Mouse (Mus musculus): Measurements from ENCODE around the gene Zfp568. TPM values are rescaled to one million over a fixed set of nuclear protein-coding genes. Genes with fewer than 3 reads are reported as not detected.

The Zfp568 gene
- total RNA-seq (2014; fragmentation: Nextera tagmentation) (18.6 and 22.0 TPM in 2 replicates), total RNA-seq (2017) (24.4 and 26.2 TPM in 2 replicates), polyA plus RNA-seq (2012) (3.9 and 5.1 TPM in 2 replicates)

DNA sequence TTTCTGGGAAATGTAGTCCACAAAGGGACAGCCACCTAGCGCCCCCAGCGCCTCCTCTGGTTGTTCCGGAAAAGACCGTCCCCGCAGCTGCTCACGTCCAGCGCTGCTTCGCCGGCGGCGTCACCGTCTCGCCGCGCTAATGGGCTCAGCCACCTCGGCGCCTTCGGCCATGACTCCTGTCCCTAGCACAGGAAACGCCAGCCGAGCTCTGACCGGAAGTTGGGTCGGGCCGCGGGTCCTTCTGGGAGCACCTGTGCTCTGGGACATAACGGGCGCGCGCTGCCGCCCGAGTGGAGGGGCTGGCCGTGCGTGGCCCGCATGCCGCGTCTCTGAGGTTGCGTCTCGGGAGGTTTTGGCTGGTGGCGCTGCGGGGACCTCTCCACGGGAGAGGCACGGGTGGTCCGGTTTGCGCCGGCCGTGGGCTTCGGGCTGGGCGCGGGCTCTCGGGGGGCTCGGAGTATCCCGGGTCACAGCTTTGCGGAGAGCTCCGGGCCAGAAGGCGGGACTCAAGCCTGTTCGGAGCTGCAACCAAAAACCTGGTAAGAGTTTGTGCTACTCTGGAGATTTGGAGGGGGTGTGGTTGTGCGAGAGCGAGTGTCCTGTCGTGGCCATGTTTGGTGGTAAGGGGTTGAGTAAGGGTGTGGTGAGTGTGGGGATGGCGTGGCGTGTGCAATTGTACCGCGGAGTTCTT, at the start of gene Zfp568:
Gene Zfp568, plus strand, starts transcription at position 266 of the 691 bp plus-strand sequence.
- Histone ChIP-seq H3K9me3 (replicated peaks) (no peaks in the 10 kb centered on the region), H3K36me3 (replicated peaks) (peaks cover 30% of the 10 kb centered on the region), H3K4me3 (ENCODE audit: low read depth, low read length) (peak within 1 kb of the TSS; percentile 91), H3K27me3 (ENCODE audit: insufficient read depth, low read length) (no peaks in the 10 kb centered on the region), H3K4me1 (ENCODE audit: insufficient read depth, low read depth, low read length) (peaks cover 32% of the 10 kb centered on the region)
- no peak for TF ChIP-seq GATA1 (IDR thresholded peaks at IDR 0.05; ENCODE audit: borderline replicate concordance, low read length)
- no peak for TF ChIP-seq CTCF (IDR thresholded peaks at IDR 0.05; ENCODE audit: low read depth, low read length)
- no peak for TF ChIP-seq POLR2AphosphoS5 (IDR thresholded peaks at IDR 0.05; ENCODE audit: insufficient replicate concordance, low read depth, low read length)
- no peak for TF ChIP-seq GATA2 (IDR thresholded peaks at IDR 0.05; ENCODE audit: borderline replicate concordance, low read depth, low read length)
- no peak for TF ChIP-seq TAL1 (conservative IDR thresholded peaks at IDR 0.05; ENCODE audit: low read depth, low read length)
- DNase-seq (ENCODE audit: low spot score): peak; percentile 82
- peak; percentile 85 for ATAC-seq (ENCODE audit: extremely low read depth, insufficient number of reproducible peaks, low FRiP score, poor library complexity, severe bottlenecking)

DNA sequence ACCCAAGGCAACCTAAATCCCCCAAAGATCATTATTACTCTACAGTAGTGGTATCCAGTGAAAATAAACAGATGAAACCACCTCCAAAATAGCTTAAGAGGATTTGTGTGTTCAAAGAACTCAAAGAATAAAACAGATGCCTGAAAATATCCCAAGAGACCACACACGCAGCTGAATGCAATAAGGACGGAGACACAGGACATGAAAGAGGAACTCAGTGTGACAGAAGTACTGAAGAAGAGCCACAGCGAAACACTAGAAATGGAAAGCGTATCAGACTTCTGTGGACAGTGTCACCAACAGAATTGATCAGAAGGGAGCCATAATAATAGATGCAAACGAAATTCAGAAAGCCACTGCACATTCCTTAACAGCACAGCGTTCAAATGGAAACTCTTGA, 44.9 kb upstream of the Zfp568 start:
- TF ChIP-seq GATA1 (IDR thresholded peaks at IDR 0.05; ENCODE audit: borderline replicate concordance, low read length) (no peak), TAL1 (conservative IDR thresholded peaks at IDR 0.05; ENCODE audit: low read depth, low read length) (no peak), POLR2AphosphoS5 (IDR thresholded peaks at IDR 0.05; ENCODE audit: insufficient replicate concordance, low read depth, low read length) (no peak), CTCF (IDR thresholded peaks at IDR 0.05; ENCODE audit: low read depth, low read length) (no peak), GATA2 (IDR thresholded peaks at IDR 0.05; ENCODE audit: borderline replicate concordance, low read depth, low read length) (no peak)
- no peak for ATAC-seq (ENCODE audit: extremely low read depth, insufficient number of reproducible peaks, low FRiP score, poor library complexity, severe bottlenecking)

DNA sequence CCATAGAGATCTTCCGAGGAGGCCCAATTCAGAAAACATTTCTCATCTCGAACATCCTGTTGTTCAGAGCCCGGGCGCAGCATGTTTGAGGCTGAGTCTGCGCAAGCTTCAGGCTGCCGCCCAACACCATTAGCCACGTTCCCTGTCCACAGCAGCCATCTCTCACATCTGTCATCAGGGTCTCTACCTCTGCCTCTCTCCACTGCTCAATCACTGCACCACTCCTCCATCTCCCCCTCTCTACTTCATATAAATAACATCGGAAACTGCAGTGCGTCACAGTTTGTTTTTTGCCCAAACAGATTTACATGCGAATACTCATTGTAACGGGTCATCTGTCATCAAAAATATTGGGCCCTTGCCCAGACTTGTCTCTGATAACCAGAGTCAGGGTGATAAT, 42.7 kb upstream of the Zfp568 start:
- H3K9me3 ChIP-seq (replicated peaks): no peaks in the 10 kb centered on the region
- no peak for TF ChIP-seq GATA2 (IDR thresholded peaks at IDR 0.05; ENCODE audit: borderline replicate concordance, low read depth, low read length)
- TF ChIP-seq GATA1 (IDR thresholded peaks at IDR 0.05; ENCODE audit: borderline replicate concordance, low read length): no peak
- no peak for TF ChIP-seq CTCF (IDR thresholded peaks at IDR 0.05; ENCODE audit: low read depth, low read length)
- no peak for TF ChIP-seq TAL1 (conservative IDR thresholded peaks at IDR 0.05; ENCODE audit: low read depth, low read length)
- TF ChIP-seq POLR2AphosphoS5 (IDR thresholded peaks at IDR 0.05; ENCODE audit: insufficient replicate concordance, low read depth, low read length): no peak
- DNase-seq (ENCODE audit: low spot score) (no peak), ATAC-seq (ENCODE audit: extremely low read depth, insufficient number of reproducible peaks, low FRiP score, poor library complexity, severe bottlenecking) (no peak)
- H3K4me1 ChIP-seq (ENCODE audit: insufficient read depth, low read depth, low read length): no peaks in the 10 kb centered on the region
- peaks cover 62% of the 10 kb centered on the region for H3K36me3 ChIP-seq (replicated peaks)
- H3K27me3 ChIP-seq (ENCODE audit: insufficient read depth, low read length): no peaks in the 10 kb centered on the region
- no peak overlapping the region for H3K4me3 ChIP-seq (ENCODE audit: low read depth, low read length)

More for the DNA sequence above, 44.9 kb upstream of the Zfp568 start:
- Histone ChIP-seq H3K36me3 (replicated peaks) (peaks cover 76% of the 10 kb centered on the region), H3K27me3 (ENCODE audit: insufficient read depth, low read length) (no peaks in the 10 kb centered on the region), H3K4me1 (ENCODE audit: insufficient read depth, low read depth, low read length) (no peaks in the 10 kb centered on the region), H3K4me3 (ENCODE audit: low read depth, low read length) (no peak overlapping the region), H3K9me3 (replicated peaks) (no peaks in the 10 kb centered on the region)
- DNase-seq (ENCODE audit: low spot score): no peak

DNA sequence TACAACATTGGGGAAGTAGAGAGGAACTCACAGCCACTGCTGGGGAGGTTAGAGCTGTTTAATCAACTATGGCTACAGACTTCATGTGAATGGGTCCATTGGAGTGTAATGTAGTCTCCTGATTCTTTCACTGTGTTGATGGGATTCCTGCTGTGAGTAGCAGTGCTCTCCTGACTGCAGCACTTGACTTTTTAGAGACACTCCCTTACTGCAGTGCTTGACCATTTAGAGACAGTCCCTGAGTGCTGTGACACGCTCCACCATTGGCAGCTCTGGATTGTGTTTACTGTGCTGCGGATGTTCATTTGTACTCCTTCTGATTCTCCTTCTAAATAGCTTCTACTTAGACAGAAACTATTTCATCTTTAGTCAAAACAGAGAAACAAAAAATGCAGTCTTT, 41.0 kb upstream of the Zfp568 start:
- DNase-seq (ENCODE audit: low spot score): no peak

DNA sequence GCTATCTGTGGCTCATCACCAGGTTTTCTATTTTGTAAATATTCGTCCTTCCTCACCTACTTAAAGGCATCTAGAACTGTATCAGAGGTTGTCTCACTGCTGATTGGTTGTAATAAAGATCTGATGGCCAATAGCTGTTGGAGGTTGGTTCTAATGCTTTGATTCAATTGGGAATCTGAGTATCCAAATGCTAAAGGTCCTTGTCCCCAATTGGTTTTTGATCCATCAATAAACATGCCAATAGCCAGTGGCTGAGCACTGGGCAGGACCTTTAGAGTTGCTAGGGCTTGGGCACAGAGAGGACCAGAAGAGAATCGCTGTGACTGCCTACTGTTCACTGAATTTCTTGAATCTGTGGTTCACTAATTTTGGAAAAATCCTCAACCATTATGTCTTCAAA, 40.0 kb upstream of the Zfp568 start:
- DNase-seq (ENCODE audit: low spot score) (no peak), ATAC-seq (ENCODE audit: extremely low read depth, insufficient number of reproducible peaks, low FRiP score, poor library complexity, severe bottlenecking) (no peak)
- no peaks in the 10 kb centered on the region for H3K9me3 ChIP-seq (replicated peaks)
- no peaks in the 10 kb centered on the region for H3K4me1 ChIP-seq (ENCODE audit: insufficient read depth, low read depth, low read length)
- H3K27me3 ChIP-seq (ENCODE audit: insufficient read depth, low read length): no peaks in the 10 kb centered on the region
- TF ChIP-seq GATA2 (IDR thresholded peaks at IDR 0.05; ENCODE audit: borderline replicate concordance, low read depth, low read length) (no peak), GATA1 (IDR thresholded peaks at IDR 0.05; ENCODE audit: borderline replicate concordance, low read length) (no peak), TAL1 (conservative IDR thresholded peaks at IDR 0.05; ENCODE audit: low read depth, low read length) (no peak), POLR2AphosphoS5 (IDR thresholded peaks at IDR 0.05; ENCODE audit: insufficient replicate concordance, low read depth, low read length) (no peak), CTCF (IDR thresholded peaks at IDR 0.05; ENCODE audit: low read depth, low read length) (no peak)
- peaks cover 60% of the 10 kb centered on the region for H3K36me3 ChIP-seq (replicated peaks)
- no peak overlapping the region for H3K4me3 ChIP-seq (ENCODE audit: low read depth, low read length)

More for the DNA sequence above, 41.0 kb upstream of the Zfp568 start:
- ATAC-seq (ENCODE audit: extremely low read depth, insufficient number of reproducible peaks, low FRiP score, poor library complexity, severe bottlenecking): no peak
- H3K36me3 ChIP-seq (replicated peaks): peaks cover 58% of the 10 kb centered on the region
- no peaks in the 10 kb centered on the region for H3K27me3 ChIP-seq (ENCODE audit: insufficient read depth, low read length)
- no peak overlapping the region for H3K4me3 ChIP-seq (ENCODE audit: low read depth, low read length)
- TF ChIP-seq CTCF (IDR thresholded peaks at IDR 0.05; ENCODE audit: low read depth, low read length) (no peak), TAL1 (conservative IDR thresholded peaks at IDR 0.05; ENCODE audit: low read depth, low read length) (no peak), GATA2 (IDR thresholded peaks at IDR 0.05; ENCODE audit: borderline replicate concordance, low read depth, low read length) (no peak), GATA1 (IDR thresholded peaks at IDR 0.05; ENCODE audit: borderline replicate concordance, low read length) (no peak), POLR2AphosphoS5 (IDR thresholded peaks at IDR 0.05; ENCODE audit: insufficient replicate concordance, low read depth, low read length) (no peak)
- no peaks in the 10 kb centered on the region for H3K4me1 ChIP-seq (ENCODE audit: insufficient read depth, low read depth, low read length)
- no peaks in the 10 kb centered on the region for H3K9me3 ChIP-seq (replicated peaks)

DNA sequence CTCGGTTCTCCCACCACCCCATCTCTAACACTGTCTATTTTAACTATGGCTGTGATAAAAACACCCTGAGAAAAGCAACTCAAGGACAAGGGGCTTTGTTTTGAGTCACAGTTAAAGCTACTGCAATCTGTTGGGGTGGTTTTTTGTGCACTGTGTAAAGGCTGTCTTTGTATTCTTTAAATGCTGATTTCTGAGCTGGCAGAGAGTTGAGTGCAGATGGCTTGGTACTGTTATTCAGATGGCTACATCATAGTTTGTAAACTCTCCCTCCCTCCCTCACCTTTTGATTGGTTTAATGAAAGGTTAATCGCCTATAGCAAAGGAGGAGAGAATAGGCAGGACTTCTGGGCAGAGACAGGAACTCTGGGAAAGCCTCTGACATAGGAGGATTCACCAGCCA, 39.6 kb upstream of the Zfp568 start:
- no peaks in the 10 kb centered on the region for H3K27me3 ChIP-seq (ENCODE audit: insufficient read depth, low read length)
- no peak overlapping the region for H3K4me3 ChIP-seq (ENCODE audit: low read depth, low read length)
- H3K4me1 ChIP-seq (ENCODE audit: insufficient read depth, low read depth, low read length): no peaks in the 10 kb centered on the region
- DNase-seq (ENCODE audit: low spot score) (no peak), ATAC-seq (ENCODE audit: extremely low read depth, insufficient number of reproducible peaks, low FRiP score, poor library complexity, severe bottlenecking) (no peak)
- TF ChIP-seq POLR2AphosphoS5 (IDR thresholded peaks at IDR 0.05; ENCODE audit: insufficient replicate concordance, low read depth, low read length) (no peak), GATA2 (IDR thresholded peaks at IDR 0.05; ENCODE audit: borderline replicate concordance, low read depth, low read length) (no peak), CTCF (IDR thresholded peaks at IDR 0.05; ENCODE audit: low read depth, low read length) (no peak), GATA1 (IDR thresholded peaks at IDR 0.05; ENCODE audit: borderline replicate concordance, low read length) (no peak), TAL1 (conservative IDR thresholded peaks at IDR 0.05; ENCODE audit: low read depth, low read length) (no peak)
- H3K36me3 ChIP-seq (replicated peaks): peaks cover 64% of the 10 kb centered on the region
- no peaks in the 10 kb centered on the region for H3K9me3 ChIP-seq (replicated peaks)

Data from G1E (cell line).